Mouse (Mus musculus) lung, postnatal 0 days (tissue): ENCODE results near the gene Carnmt1.

Source experiments
- CTCF ChIP-seq: IDR thresholded peaks from 2 replicates; pipeline ENCODE4 v1.5.1; 2016; ENCODE audit warnings: antibody characterized with exemption, mild to moderate bottlenecking
- EP300 ChIP-seq: IDR thresholded peaks from 2 replicates; pipeline ENCODE4 v1.6.1; 2016; ENCODE audit warnings: antibody characterized with exemption, mild to moderate bottlenecking, control low read depth

DNA sequence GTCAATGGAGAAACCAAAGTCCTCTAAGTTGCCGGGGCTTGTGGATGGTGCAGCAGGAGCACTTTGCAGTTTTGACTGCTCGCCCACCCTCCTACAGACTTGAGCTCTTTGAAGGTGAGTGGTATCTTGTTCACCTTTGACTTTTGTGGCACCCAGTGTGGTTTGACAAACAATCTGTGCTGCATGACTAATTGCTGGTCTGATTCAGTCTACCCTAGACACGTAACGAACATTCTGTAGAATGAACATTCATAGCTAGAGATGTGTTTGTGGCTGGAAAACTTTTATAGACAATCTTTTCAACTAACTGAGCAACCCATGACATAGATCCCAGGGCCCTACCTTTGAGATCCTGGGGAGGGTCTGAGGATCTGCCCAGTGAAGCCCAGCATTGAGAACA, 76.8 kb downstream of the Carnmt1 start:
- TF ChIP-seq CTCF = no peak
- no peak for TF ChIP-seq EP300
